Mouse (Mus musculus) neural tube, embryonic 12.5 days (tissue): Measurements from ENCODE around the gene Acsbg1. TPM values are rescaled to one million over a fixed set of nuclear protein-coding genes. Genes with fewer than 3 reads are reported as not detected.
"Not testable (repeated sequence)": the region's sequence is repeated elsewhere in the genome, so short reads cannot be mapped to it uniquely, and the experiment has no call there.

Experiments
- ATAC-seq: fragments of 200-750 bp; cut with Nextera tagmentation; 2 replicates; pipeline ENCODE4 v1.8.0; 2017; ENCODE audit warnings: low read depth, mild to moderate bottlenecking, moderate TSS enrichment, moderate library complexity; ENCODE audit not compliant: low FRiP score
- H3K27ac ChIP-seq: fragments of 300-500 bp; sonication (generic); 2 replicates; pipeline ENCODE4 v1.5.1; 2016
- H3K27me3 ChIP-seq: fragments of 300-500 bp; sonication (generic); replicated peaks from 2 replicates; pipeline ENCODE4 v1.6.1; 2016; ENCODE audit warnings: mild to moderate bottlenecking
- H3K36me3 ChIP-seq: fragments of 300-500 bp; sonication (generic); 2 replicates; pipeline ENCODE4 v1.6.1; 2016; ENCODE audit warnings: mild to moderate bottlenecking
- H3K4me1 ChIP-seq: fragments of 300-500 bp; sonication (generic); 2 replicates; pipeline ENCODE4 v1.6.1; 2016
- H3K4me2 ChIP-seq: fragments of 300-500 bp; sonication (generic); replicated peaks from 2 replicates; pipeline ENCODE4 v1.6.1; 2016; ENCODE audit warnings: mild to moderate bottlenecking
- H3K4me3 ChIP-seq: fragments of 300-500 bp; sonication (generic); 2 replicates; pipeline ENCODE4 v1.5.1; 2016
- H3K9ac ChIP-seq: fragments of 300-500 bp; sonication (generic); 2 replicates; pipeline ENCODE4 v1.6.1; 2016; ENCODE audit warnings: mild to moderate bottlenecking
- H3K9me3 ChIP-seq: fragments of 300-500 bp; sonication (generic); 2 replicates; pipeline ENCODE4 v1.6.1; 2016; ENCODE audit warnings: mild to moderate bottlenecking
- WGBS: fragments of 180-500 bp; shearing (Covaris S2); methylation state at CpG from one replicate; pipeline ENCODE4 v1.1.7; 2016; 5-methylcytosine and 5-hydroxymethylcytosine counted together
- polyA plus RNA-seq: library from polyadenylated mRNA; unstranded; fragments of >200 nt; fragmentation: Nextera tagmentation; extraction: Ambion mirVana; gene quantifications from 2 replicates; pipeline ENCODE4 v1.2.1, GENCODE M21; 2016

The Acsbg1 gene
- polyA plus RNA-seq, 1 experiment from 2014 or later: 10.1 TPM

- peak overlapping the region; percentile 62 for H3K4me2 ChIP-seq
- H3K4me3 ChIP-seq: peak overlapping the region; percentile 18
- not testable (repeated sequence) for H3K27ac ChIP-seq, H3K36me3 ChIP-seq, H3K27me3 ChIP-seq, H3K9me3 ChIP-seq, H3K4me1 ChIP-seq
- WGBS: 6% methylated on average over 31 of the region's 31 CpGs
- H3K9ac ChIP-seq: 0 out of 2 replicates have a peak overlapping the region, but pooled peaks have one; percentile 39
- 0 out of 2 replicates have a peak, but pooled peaks have one; percentile 37 for ATAC-seq
Observed at GRCm38 (mm10) chr9:54691241-54691805, 29.7 kb upstream of the Acsbg1 start.

GRCm38 (mm10) chr9:54690697-54691096 lies 29.0 kb upstream of the Acsbg1 start:
- not testable (repeated sequence) for H3K27ac ChIP-seq, H3K27me3 ChIP-seq, H3K9me3 ChIP-seq, H3K4me1 ChIP-seq, H3K4me2 ChIP-seq, H3K9ac ChIP-seq, ATAC-seq, H3K36me3 ChIP-seq, H3K4me3 ChIP-seq
- WGBS: 84% methylated on average over 2 of the region's 2 CpGs

GRCm38 (mm10) chr9:54689446-54689845 lies 27.8 kb upstream of the Acsbg1 start:
- no peak overlapping the region for H3K4me2 ChIP-seq
- no peaks in the 10 kb centered on the region for H3K36me3 ChIP-seq
- no peaks in the 10 kb centered on the region for H3K4me1 ChIP-seq
- H3K27me3 ChIP-seq: peaks cover 3% of the 10 kb centered on the region; the same call in 1 of the 2 replicates
- H3K9ac ChIP-seq: no peak overlapping the region
- 76% methylated on average over 8 of the region's 8 CpGs for WGBS
- no peak for ATAC-seq
- no peaks in the 10 kb centered on the region for H3K9me3 ChIP-seq
- H3K27ac ChIP-seq: no peak overlapping the region
- no peak overlapping the region for H3K4me3 ChIP-seq

GRCm38 (mm10) chr9:54687246-54688236 lies 25.9 kb upstream of the Acsbg1 start:
- no peaks in the 10 kb centered on the region for H3K4me1 ChIP-seq
- no peak overlapping the region for H3K9ac ChIP-seq
- H3K27me3 ChIP-seq: no peaks in the 10 kb centered on the region; the same call in 1 of the 2 replicates
- no peaks in the 10 kb centered on the region for H3K36me3 ChIP-seq
- no peak for ATAC-seq
- H3K9me3 ChIP-seq: no peaks in the 10 kb centered on the region
- H3K4me3 ChIP-seq: no peak overlapping the region
- WGBS: 63% methylated on average over 14 of the region's 14 CpGs
- H3K27ac ChIP-seq: no peak overlapping the region
- H3K4me2 ChIP-seq: no peak overlapping the region

- Histone ChIP-seq H3K4me2 (no peak overlapping the region), H3K27me3 (no peaks in the 10 kb centered on the region), H3K27ac (no peak overlapping the region), H3K4me1 (no peaks in the 10 kb centered on the region), H3K9ac (no peak overlapping the region), H3K36me3 (no peaks in the 10 kb centered on the region), H3K9me3 (no peaks in the 10 kb centered on the region), H3K4me3 (no peak overlapping the region)
- no peak for ATAC-seq
- 76% methylated on average over 7 of the region's 7 CpGs for WGBS
Observed at GRCm38 (mm10) chr9:54683814-54684605, 22.3 kb upstream of the Acsbg1 start.

GRCm38 (mm10) chr9:54682846-54683245 lies 21.2 kb upstream of the Acsbg1 start:
- WGBS: 79% methylated on average over 4 of the region's 4 CpGs
- H3K27ac ChIP-seq: no peak overlapping the region
- no peak for ATAC-seq
- H3K4me2 ChIP-seq: no peak overlapping the region
- no peak overlapping the region for H3K9ac ChIP-seq
- H3K4me3 ChIP-seq: no peak overlapping the region
- no peaks in the 10 kb centered on the region for H3K27me3 ChIP-seq
- no peaks in the 10 kb centered on the region for H3K9me3 ChIP-seq
- H3K4me1 ChIP-seq: no peaks in the 10 kb centered on the region
- no peaks in the 10 kb centered on the region for H3K36me3 ChIP-seq

GRCm38 (mm10) chr9:54676531-54676986 lies 14.9 kb upstream of the Acsbg1 start:
- Histone ChIP-seq H3K27ac (no peak overlapping the region), H3K36me3 (no peaks in the 10 kb centered on the region)

GRCm38 (mm10) chr9:54673887-54674286 lies 12.2 kb upstream of the Acsbg1 start:
- Histone ChIP-seq H3K4me2 (no peak overlapping the region), H3K4me3 (no peak overlapping the region), H3K9ac (no peak overlapping the region), H3K4me1 (no peaks in the 10 kb centered on the region), H3K27ac (no peak overlapping the region), H3K36me3 (no peaks in the 10 kb centered on the region), H3K27me3 (no peaks in the 10 kb centered on the region), H3K9me3 (no peaks in the 10 kb centered on the region)
- ATAC-seq: no peak
- 92% methylated on average over 13 of the region's 13 CpGs for WGBS

More at GRCm38 (mm10) chr9:54676531-54676986, 14.9 kb upstream of the Acsbg1 start:
- H3K4me1 ChIP-seq: no peaks in the 10 kb centered on the region
- under 1% methylated on average over 14 of the region's 14 CpGs for WGBS
- H3K9me3 ChIP-seq: no peaks in the 10 kb centered on the region
- H3K4me2 ChIP-seq: peak overlapping the region; percentile 63
- peak; percentile 68 for ATAC-seq
- H3K27me3 ChIP-seq: no peaks in the 10 kb centered on the region
- H3K4me3 ChIP-seq: peak overlapping the region; percentile 27
- H3K9ac ChIP-seq: 0 out of 2 replicates have a peak overlapping the region, but pooled peaks have one; percentile 44

- ATAC-seq: no peak
Observed at GRCm38 (mm10) chr9:54671962-54672361, 10.3 kb upstream of the Acsbg1 start.

GRCm38 (mm10) chr9:54668455-54668854 lies 6.8 kb upstream of the Acsbg1 start:
- 69% methylated on average over 4 of the region's 4 CpGs for WGBS
- no peaks in the 10 kb centered on the region for H3K4me1 ChIP-seq

More at GRCm38 (mm10) chr9:54671962-54672361, 10.3 kb upstream of the Acsbg1 start:
- H3K9ac ChIP-seq: no peak overlapping the region
- H3K4me3 ChIP-seq: no peak overlapping the region
- H3K27me3 ChIP-seq: no peaks in the 10 kb centered on the region
- no peak overlapping the region for H3K4me2 ChIP-seq
- H3K36me3 ChIP-seq: no peaks in the 10 kb centered on the region
- no peaks in the 10 kb centered on the region for H3K4me1 ChIP-seq
- H3K27ac ChIP-seq: no peak overlapping the region
- H3K9me3 ChIP-seq: no peaks in the 10 kb centered on the region
- WGBS: 86% methylated on average over 3 of the region's 3 CpGs

GRCm38 (mm10) chr9:54666116-54666515 lies 4.4 kb upstream of the Acsbg1 start:
- H3K27ac ChIP-seq: no peak overlapping the region
- H3K9me3 ChIP-seq: no peaks in the 10 kb centered on the region; the same call in 1 of the 2 replicates
- WGBS: 94% methylated on average over 3 of the region's 3 CpGs
- H3K4me1 ChIP-seq: peaks cover 10% of the 10 kb centered on the region
- H3K9ac ChIP-seq: no peak overlapping the region
- no peaks in the 10 kb centered on the region for H3K36me3 ChIP-seq
- no peak overlapping the region for H3K4me2 ChIP-seq
- no peak overlapping the region for H3K4me3 ChIP-seq
- no peak for ATAC-seq
- H3K27me3 ChIP-seq: no peaks in the 10 kb centered on the region

More at GRCm38 (mm10) chr9:54668455-54668854, 6.8 kb upstream of the Acsbg1 start:
- Histone ChIP-seq H3K27ac (no peak overlapping the region), H3K4me3 (no peak overlapping the region), H3K9ac (no peak overlapping the region), H3K27me3 (no peaks in the 10 kb centered on the region), H3K9me3 (no peaks in the 10 kb centered on the region; the same call in 1 of the 2 replicates), H3K36me3 (no peaks in the 10 kb centered on the region), H3K4me2 (no peak overlapping the region)
- no peak for ATAC-seq
